Comparison of ENCODE assay signal across 8 mouse cellular contexts in genomic region chr7:134471286-134471685, GRCm38 (mm10).
DNase-seq lines count a peak whose midpoint lies in the region; ATAC-seq lines count a peak whose summit lies in the region.

No protein-coding gene starts in this region.

- no peak overlapping the region for H3K4me3 ChIP-seq in forebrain, embryonic 14.5 days (ENCODE audit: low read depth, low read length)
- no peak overlapping the region for H3K4me3 ChIP-seq in forebrain, embryonic 12.5 days (replicated peaks)
- H3K4me3 ChIP-seq in midbrain, embryonic 11.5 days (ENCODE audit: low read depth, low read length) = no peak overlapping the region
- H3K4me3 ChIP-seq in midbrain, embryonic 15.5 days = no peak overlapping the region

- no peaks in the 10 kb centered on the region for H3K9me3 ChIP-seq in forebrain, embryonic 14.5 days (replicated peaks; ENCODE audit: control insufficient read depth, low read length)
- no peaks in the 10 kb centered on the region for H3K9me3 ChIP-seq in forebrain, embryonic 12.5 days
- no peaks in the 10 kb centered on the region for H3K9me3 ChIP-seq in midbrain, embryonic 11.5 days (ENCODE audit: control insufficient read depth, low read length)
- H3K9me3 ChIP-seq in midbrain, embryonic 15.5 days = no peaks in the 10 kb centered on the region

- H3K36me3 ChIP-seq in forebrain, embryonic 14.5 days (ENCODE audit: control insufficient read depth, insufficient read depth, low read length) = no peaks in the 10 kb centered on the region
- no peaks in the 10 kb centered on the region for H3K36me3 ChIP-seq in forebrain, embryonic 12.5 days (replicated peaks)
- no peaks in the 10 kb centered on the region for H3K36me3 ChIP-seq in midbrain, embryonic 11.5 days (ENCODE audit: control insufficient read depth, insufficient read depth, low read length)
- no peaks in the 10 kb centered on the region for H3K36me3 ChIP-seq in midbrain, embryonic 15.5 days (replicated peaks)

- no peak overlapping the region for H3K27ac ChIP-seq in forebrain, embryonic 14.5 days (ENCODE audit: low read depth, low read length)
- no peak overlapping the region for H3K27ac ChIP-seq in forebrain, embryonic 12.5 days
- H3K27ac ChIP-seq in midbrain, embryonic 11.5 days (ENCODE audit: low read depth, low read length) = no peak overlapping the region
- H3K27ac ChIP-seq in midbrain, embryonic 15.5 days = no peak overlapping the region

- H3K9ac ChIP-seq in forebrain, embryonic 14.5 days (ENCODE audit: low read length) = no peak overlapping the region
- H3K9ac ChIP-seq in forebrain, embryonic 12.5 days = no peak overlapping the region
- no peak overlapping the region for H3K9ac ChIP-seq in midbrain, embryonic 11.5 days (ENCODE audit: low read length)
- H3K9ac ChIP-seq in midbrain, embryonic 15.5 days = no peak overlapping the region

- H3K4me2 ChIP-seq in forebrain, embryonic 14.5 days (ENCODE audit: low read length) = no peak overlapping the region
- no peak overlapping the region for H3K4me2 ChIP-seq in forebrain, embryonic 12.5 days
- no peak overlapping the region for H3K4me2 ChIP-seq in midbrain, embryonic 11.5 days
- H3K4me2 ChIP-seq in midbrain, embryonic 15.5 days = no peak overlapping the region

- 34% methylated on average over 2 of the region's 2 CpGs for WGBS in forebrain, embryonic 14.5 days
- 35% methylated on average over 2 of the region's 2 CpGs for WGBS in forebrain, embryonic 12.5 days
- 30% methylated on average over 2 of the region's 2 CpGs for WGBS in midbrain, embryonic 11.5 days
- WGBS in midbrain, embryonic 15.5 days = 28% methylated on average over 2 of the region's 2 CpGs

- H3K27me3 ChIP-seq in forebrain, embryonic 14.5 days (replicated peaks; ENCODE audit: control insufficient read depth, insufficient read depth, low read length) = no peaks in the 10 kb centered on the region
- H3K27me3 ChIP-seq in forebrain, embryonic 12.5 days = no peaks in the 10 kb centered on the region
- no peaks in the 10 kb centered on the region for H3K27me3 ChIP-seq in midbrain, embryonic 11.5 days (ENCODE audit: control insufficient read depth, insufficient read depth, low read length)
- H3K27me3 ChIP-seq in midbrain, embryonic 15.5 days (replicated peaks) = no peaks in the 10 kb centered on the region

- no peaks in the 10 kb centered on the region for H3K4me1 ChIP-seq in forebrain, embryonic 14.5 days (ENCODE audit: control insufficient read depth, insufficient read depth, low read length)
- H3K4me1 ChIP-seq in forebrain, embryonic 12.5 days = no peaks in the 10 kb centered on the region
- no peaks in the 10 kb centered on the region for H3K4me1 ChIP-seq in midbrain, embryonic 11.5 days (ENCODE audit: control insufficient read depth, insufficient read depth, low read length)
- H3K4me1 ChIP-seq in midbrain, embryonic 15.5 days = no peaks in the 10 kb centered on the region

- no peak for ATAC-seq in forebrain, embryonic 14.5 days
- ATAC-seq in forebrain, embryonic 12.5 days (ENCODE audit: low FRiP score) = no peak
- no peak for ATAC-seq in midbrain, embryonic 11.5 days (ENCODE audit: low FRiP score)
- ATAC-seq in midbrain, embryonic 15.5 days (replicated peaks) = no peak

- DNase-seq in forebrain, embryonic 14.5 days (ENCODE audit: low spot score) = peak; percentile 55
- peak; percentile 88 for DNase-seq in midbrain, embryonic 11.5 days (ENCODE audit: low spot score, missing footprints)
- DNase-seq in embryo, embryonic 11.5 days (ENCODE audit: low read depth, low spot score) = peak; percentile 24
- peak; percentile 28 for DNase-seq in lung, postnatal 14 days
- DNase-seq in gastrocnemius, postnatal 36 days = no peak
- DNase-seq in cerebellum, adult 11 months = no peak

- intact Hi-C loops in gastrocnemius, postnatal 36 days (cut with DNase I) = no loop called here

Comparison
In these comparisons a context has a peak if more than half of its experiments do, and no peak if none do; other contexts are left out.
1. DNase-seq: peak in forebrain, embryonic 14.5 days (single experiment), midbrain, embryonic 11.5 days (single experiment), embryo, embryonic 11.5 days (single experiment) and lung, postnatal 14 days (single experiment); none in gastrocnemius, postnatal 36 days (0 of 2) and cerebellum, adult 11 months (single experiment).